Mouse (Mus musculus) megakaryocyte, embryonic 14.5 days (primary cell): ENCODE data around the gene Vps35.

Experiments
- FLI1 ChIP-seq: IDR thresholded peaks from 2 replicates; pipeline ENCODE4 v1.6.1; 2012; ENCODE audit warnings: low read length, inconsistent platforms, mixed read lengths
- GATA1 ChIP-seq: IDR thresholded peaks from 3 replicates; pipeline ENCODE4 v1.6.1; 2012; ENCODE audit warnings: mixed read lengths, low read length, inconsistent platforms, borderline replicate concordance

DNA sequence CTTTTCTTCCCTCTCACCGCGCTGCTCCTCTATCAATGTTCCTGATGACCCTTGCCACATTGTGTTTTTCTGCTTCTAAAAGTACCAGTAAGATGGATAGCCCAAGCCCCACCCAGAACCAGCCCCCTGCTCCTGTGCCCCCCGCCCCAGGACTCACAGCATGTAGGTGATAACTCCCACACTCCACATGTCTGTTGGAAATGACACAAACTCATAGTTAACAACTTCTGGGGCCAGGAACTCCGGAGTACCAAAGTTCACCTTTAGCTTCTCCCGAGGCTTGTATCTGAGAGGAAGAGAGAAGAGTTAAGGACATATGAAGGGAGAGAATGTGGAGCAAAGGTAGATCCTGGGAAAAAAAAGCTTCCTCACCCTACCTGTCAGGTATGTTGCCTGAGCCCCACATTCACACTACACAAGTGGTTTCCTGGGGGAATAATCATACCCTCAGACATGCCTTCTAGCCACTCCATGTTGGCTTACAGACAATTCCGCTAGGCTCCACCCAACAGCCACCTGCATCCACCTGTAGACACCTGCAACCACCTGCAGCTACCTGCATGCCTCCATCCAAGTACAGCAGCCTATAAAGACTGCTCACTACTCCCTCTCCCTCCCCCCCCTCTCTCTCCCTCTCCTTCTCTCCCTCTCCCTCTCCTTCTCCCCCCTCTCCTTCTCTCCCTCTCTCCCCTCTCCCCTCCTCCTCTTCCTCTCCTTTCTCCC is 36.8 kb upstream of the Vps35 start:
- no peak for TF ChIP-seq GATA1
- TF ChIP-seq FLI1 = no peak
